Mouse (Mus musculus) bone marrow macrophage, adult 2 months (primary cell): ENCODE results near the gene Xpo1. TPM values are rescaled to one million over a fixed set of nuclear protein-coding genes. Genes with fewer than 3 reads are reported as not detected.

Experiments
- H3K27ac ChIP-seq: 2 replicates; pipeline ENCODE4 v1.5.1; 2012; ENCODE audit warnings: low read depth, low read length; ENCODE audit not compliant: insufficient read depth
- H3K4me1 ChIP-seq: 2 replicates; pipeline ENCODE4 v1.6.1; 2012; ENCODE audit warnings: low read length; ENCODE audit not compliant: control insufficient read depth, insufficient read depth
- H3K4me3 ChIP-seq: 2 replicates; pipeline ENCODE4 v1.5.1; 2012; ENCODE audit warnings: mild to moderate bottlenecking, low read length, moderate library complexity; ENCODE audit not compliant: insufficient read depth
- CTCF ChIP-seq: IDR thresholded peaks from 2 replicates; pipeline ENCODE4 v1.5.1; 2012; ENCODE audit warnings: low read depth, mild to moderate bottlenecking, low read length, moderate library complexity
- POLR2A ChIP-seq: IDR thresholded peaks from 2 replicates; pipeline ENCODE4 v1.6.1; 2012; ENCODE audit warnings: mild to moderate bottlenecking, low read depth, low read length, borderline replicate concordance
- polyA plus RNA-seq: library from polyadenylated mRNA; stranded (reverse); fragments of >200 nt; gene quantifications from 2 replicates; pipeline ENCODE4 v1.2.4, GENCODE M21; 2012; ENCODE audit not compliant: missing spikeins, insufficient read depth, insufficient read length

Gene Xpo1
- polyA plus RNA-seq = 57.5 and 70.5 TPM in 2 replicates

- Histone ChIP-seq H3K4me3 (peak within 1 kb of the TSS; percentile 99), H3K4me1 (peaks cover 15% of the 10 kb centered on the region), H3K27ac (peak within 1 kb of the TSS; percentile 98)
- TF ChIP-seq POLR2A = no peak
- TF ChIP-seq CTCF = no peak
These were observed at the start of gene Xpo1 for GRCm38 (mm10) chr11:23255427-23256193. Xpo1 (plus strand) TSS chr11:23256041.

GRCm38 (mm10) chr11:23209717-23210116 lies 46.1 kb upstream of the Xpo1 start:
- TF ChIP-seq CTCF (no peak), POLR2A (no peak)

GRCm38 (mm10) chr11:23210590-23211510 lies 45.0 kb upstream of the Xpo1 start:
- Histone ChIP-seq H3K4me1 (0 out of 2 replicates have a peak, but pooled peaks cover 2% of the 10 kb centered on the region), H3K27ac (no peak overlapping the region), H3K4me3 (no peak overlapping the region)
- no peak for TF ChIP-seq POLR2A
- no peak for TF ChIP-seq CTCF

More at GRCm38 (mm10) chr11:23209717-23210116, 46.1 kb upstream of the Xpo1 start:
- Histone ChIP-seq H3K4me1 (0 out of 2 replicates have a peak, but pooled peaks cover 2% of the 10 kb centered on the region), H3K4me3 (no peak overlapping the region), H3K27ac (no peak overlapping the region)

- peak overlapping the region; percentile 20 for H3K4me3 ChIP-seq
- H3K4me1 ChIP-seq = peaks cover 8% of the 10 kb centered on the region
- peak overlapping the region; percentile 50 for H3K27ac ChIP-seq
- no peak for TF ChIP-seq CTCF
- no peak for TF ChIP-seq POLR2A
These were observed 38.4 kb upstream of the Xpo1 start for GRCm38 (mm10) chr11:23217430-23217829.

- TF ChIP-seq POLR2A (no peak), CTCF (no peak)
- peaks cover 2% of the 10 kb centered on the region; the same call in 1 of the 2 replicates for H3K4me1 ChIP-seq
- H3K4me3 ChIP-seq = no peak overlapping the region
- no peak overlapping the region for H3K27ac ChIP-seq
These were observed 19.8 kb upstream of the Xpo1 start for GRCm38 (mm10) chr11:23236015-23236414.

- H3K4me1 ChIP-seq = peaks cover 9% of the 10 kb centered on the region
- no peak for TF ChIP-seq POLR2A
- no peak for TF ChIP-seq CTCF
- H3K4me3 ChIP-seq = no peak overlapping the region
- H3K27ac ChIP-seq = no peak overlapping the region
These were observed 1.9 kb upstream of the Xpo1 start for GRCm38 (mm10) chr11:23253931-23254330.

- no peak for TF ChIP-seq CTCF
- no peak for TF ChIP-seq POLR2A
- H3K4me3 ChIP-seq = peak overlapping the region; percentile 90
- peaks cover 14% of the 10 kb centered on the region for H3K4me1 ChIP-seq
- H3K27ac ChIP-seq = peak overlapping the region; percentile 79; the same call in 1 of the 2 replicates
These were observed 1.3 kb upstream of the Xpo1 start for GRCm38 (mm10) chr11:23254548-23254947.

- H3K27ac ChIP-seq = peak overlapping the region; percentile 79
- TF ChIP-seq CTCF (no peak), POLR2A (no peak)
- peaks cover 14% of the 10 kb centered on the region for H3K4me1 ChIP-seq
- H3K4me3 ChIP-seq = peak overlapping the region; percentile 90
These were observed 801 bp upstream of the Xpo1 start for GRCm38 (mm10) chr11:23255053-23255426.

GRCm38 (mm10) chr11:23256194-23256802 lies 457 bp downstream of the Xpo1 start:
- no peak for TF ChIP-seq CTCF
- no peak for TF ChIP-seq POLR2A
- Histone ChIP-seq H3K27ac (peak overlapping the region; percentile 98), H3K4me1 (peaks cover 17% of the 10 kb centered on the region), H3K4me3 (peak overlapping the region; percentile 99)

- Histone ChIP-seq H3K4me3 (peak overlapping the region; percentile 99), H3K27ac (peak overlapping the region; percentile 98), H3K4me1 (peaks cover 17% of the 10 kb centered on the region)
- TF ChIP-seq CTCF = no peak
- TF ChIP-seq POLR2A = no peak
These were observed 1.2 kb downstream of the Xpo1 start for GRCm38 (mm10) chr11:23256803-23257704.
